ENCODE assay signal across 23 mouse cellular contexts in genomic region chr11:83576927-83577555, GRCm38 (mm10). TPM values are rescaled to one million over a fixed set of nuclear protein-coding genes. Genes with fewer than 3 reads are reported as not detected.
DNase-seq lines count a peak whose midpoint lies in the region; ATAC-seq and TF ChIP-seq lines count a peak whose summit lies in the region.
"Had no signal": no experiment of that assay in that cellular context is flagged by ENCODE, and none has a peak within 500 bp of the region (broad histone marks: within the 10 kb centered on the region; RNA-seq: fewer than 3 reads in every experiment).

No protein-coding gene starts in this region.

- 0 out of 2 replicates have a peak, but pooled peaks cover 2% of the 10 kb centered on the region for H3K4me1 ChIP-seq in brown adipose tissue, adult 24 weeks (ENCODE audit: control insufficient read depth, insufficient read depth, insufficient read length, low read length)
- no peaks in the 10 kb centered on the region for H3K4me1 ChIP-seq in neural tube, embryonic 15.5 days
- no peaks in the 10 kb centered on the region; the same call in 1 of the 2 replicates for H3K4me1 ChIP-seq in hindbrain, embryonic 10.5 days (replicated peaks)
- H3K4me1 ChIP-seq: forebrain, embryonic 12.5 days; midbrain, embryonic 15.5 days; neural tube, embryonic 12.5 days; stomach, embryonic 15.5 days had no signal

- intact Hi-C loops in gastrocnemius, adult 2 months (cut with DNase I) = no loop called here
- intact Hi-C loops in gastrocnemius, postnatal 14 days (cut with DNase I; ENCODE audit: low total_unique reads) = no loop called here

- peak overlapping the region; percentile 51; the same call in 1 of the 2 replicates for H3K27ac ChIP-seq in gastrocnemius, adult 2 months
- peak overlapping the region; percentile 68; the same call in 1 of the 2 replicates for H3K27ac ChIP-seq in brown adipose tissue, adult 24 weeks (replicated peaks; ENCODE audit: low read depth, low read length)
- H3K27ac ChIP-seq in neural tube, embryonic 15.5 days (replicated peaks) = no peak overlapping the region
- H3K27ac ChIP-seq in hindbrain, embryonic 10.5 days = no peak overlapping the region
- H3K27ac ChIP-seq: forebrain, embryonic 12.5 days; heart, adult 2 months; liver, embryonic 14.5 days; midbrain, embryonic 15.5 days; neural tube, embryonic 12.5 days; stomach, embryonic 15.5 days had no signal

- DNase-seq in gastrocnemius, adult 2 months = no peak
- DNase-seq in gastrocnemius, postnatal 14 days = no peak
- peak; percentile 98 for DNase-seq in 416B (ENCODE audit: low read depth)
- no peak for DNase-seq in hindbrain, embryonic 10.5 days (ENCODE audit: low spot score)
- no peak for DNase-seq in kidney, postnatal 4 days
- DNase-seq: cerebellum, adult 11 months; heart, adult 2 months; heart, postnatal 36 days; left cerebral cortex, postnatal 4 days; lung, postnatal 4 days had no signal

- H3K27me3 ChIP-seq in neural tube, embryonic 15.5 days (replicated peaks) = no peaks in the 10 kb centered on the region
- no peaks in the 10 kb centered on the region for H3K27me3 ChIP-seq in hindbrain, embryonic 10.5 days (ENCODE audit: insufficient read depth, poor library complexity, severe bottlenecking)
- H3K27me3 ChIP-seq: forebrain, embryonic 12.5 days; midbrain, embryonic 15.5 days; neural tube, embryonic 12.5 days; stomach, embryonic 15.5 days had no signal

- H3K4me2 ChIP-seq in neural tube, embryonic 15.5 days = no peak overlapping the region
- H3K4me2 ChIP-seq: forebrain, embryonic 12.5 days; midbrain, embryonic 15.5 days; neural tube, embryonic 12.5 days; stomach, embryonic 15.5 days had no signal

- H3K4me3 ChIP-seq in gastrocnemius, adult 2 months = peak overlapping the region; percentile 28
- no peak overlapping the region for H3K4me3 ChIP-seq in brown adipose tissue, adult 24 weeks (ENCODE audit: insufficient read depth, low read depth, low read length)
- H3K4me3 ChIP-seq in neural tube, embryonic 15.5 days (replicated peaks) = no peak overlapping the region
- H3K4me3 ChIP-seq in hindbrain, embryonic 10.5 days = no peak overlapping the region
- H3K4me3 ChIP-seq: forebrain, embryonic 12.5 days; heart, adult 2 months; midbrain, embryonic 15.5 days; neural tube, embryonic 12.5 days; stomach, embryonic 15.5 days had no signal

- 0 out of 2 replicates have a peak, but pooled peaks have one; percentile 18 for ATAC-seq in megakaryocyte-erythroid progenitor cell, adult 5-6 weeks (replicated peaks; ENCODE audit: low FRiP score, low TSS enrichment, poor library complexity, severe bottlenecking)
- ATAC-seq in neural tube, embryonic 15.5 days (ENCODE audit: low FRiP score) = no peak
- ATAC-seq: midbrain, embryonic 15.5 days had no signal

- 85% methylated on average over 4 of the region's 4 CpGs for WGBS in neural tube, embryonic 15.5 days
- WGBS in hindbrain, embryonic 10.5 days = 84% methylated on average over 4 of the region's 4 CpGs

- no peaks in the 10 kb centered on the region for H3K9me3 ChIP-seq in neural tube, embryonic 15.5 days (replicated peaks)
- no peaks in the 10 kb centered on the region for H3K9me3 ChIP-seq in hindbrain, embryonic 10.5 days
- H3K9me3 ChIP-seq: forebrain, embryonic 12.5 days; midbrain, embryonic 15.5 days; neural tube, embryonic 12.5 days; stomach, embryonic 15.5 days had no signal

- no peak for TF ChIP-seq CTCF in gastrocnemius, adult 2 months (IDR thresholded peaks at IDR 0.05)

- no peak overlapping the region for H3K9ac ChIP-seq in neural tube, embryonic 15.5 days (replicated peaks)
- H3K9ac ChIP-seq: forebrain, embryonic 12.5 days; liver, embryonic 14.5 days; midbrain, embryonic 15.5 days; neural tube, embryonic 12.5 days; stomach, embryonic 15.5 days had no signal

- no peaks in the 10 kb centered on the region for H3K36me3 ChIP-seq in neural tube, embryonic 15.5 days
- no peaks in the 10 kb centered on the region for H3K36me3 ChIP-seq in hindbrain, embryonic 10.5 days
- H3K36me3 ChIP-seq: forebrain, embryonic 12.5 days; midbrain, embryonic 15.5 days; neural tube, embryonic 12.5 days; stomach, embryonic 15.5 days had no signal

RNA-seq across cellular contexts. Expression of gene Ccl9, which starts 1.4 kb away (rescaled TPM):
- 1 to 10 TPM; 2.4 to 6.2 TPM for total RNA-seq in gastrocnemius, adult 2 months (2021)
- total RNA-seq in gastrocnemius, postnatal 14 days (2021) = 1 to 10 TPM; 4.1 to 5.9 TPM
- polyA plus RNA-seq in brown adipose tissue, adult 24 weeks (2012; ENCODE audit: insufficient read depth, insufficient read length, missing spikeins) = 11.4 and 13.7 TPM in 2 replicates
- total RNA-seq in megakaryocyte-erythroid progenitor cell, adult 5-6 weeks (2014; fragmentation: Nextera tagmentation) = not detected in 2 replicates
- 0.70 and 10.4 TPM in 2 replicates for total RNA-seq in megakaryocyte-erythroid progenitor cell, adult 5-6 weeks (2017)
- polyA plus RNA-seq in neural tube, embryonic 15.5 days (2015; fragmentation: Nextera tagmentation; extraction: Ambion mirVana) = 2.7 and 4.5 TPM in 2 replicates
- 1.1 and 1.5 TPM in 2 replicates for polyA plus RNA-seq in hindbrain, embryonic 10.5 days (2016; fragmentation: Nextera tagmentation; extraction: Ambion mirVana)

RNA-seq across cellular contexts. Expression of gene Ccl6, which starts 15.8 kb away (rescaled TPM):
- total RNA-seq in gastrocnemius, adult 2 months (2021) = 1 to 10 TPM; 5.5 to 9.3 TPM
- 1 to 10 TPM; 2.7 to 2.9 TPM for total RNA-seq in gastrocnemius, postnatal 14 days (2021)
- polyA plus RNA-seq in brown adipose tissue, adult 24 weeks (2012; ENCODE audit: insufficient read depth, insufficient read length, missing spikeins) = 21.1 and 56.5 TPM in 2 replicates
- not detected in 2 replicates for total RNA-seq in megakaryocyte-erythroid progenitor cell, adult 5-6 weeks (2014; fragmentation: Nextera tagmentation)
- total RNA-seq in megakaryocyte-erythroid progenitor cell, adult 5-6 weeks (2017) = 0.84 and 4.1 TPM in 2 replicates
- polyA plus RNA-seq in neural tube, embryonic 15.5 days (2015; fragmentation: Nextera tagmentation; extraction: Ambion mirVana) = 2.8 and 4.4 TPM in 2 replicates
- polyA plus RNA-seq in hindbrain, embryonic 10.5 days (2016; fragmentation: Nextera tagmentation; extraction: Ambion mirVana) = 1.9 and 3.0 TPM in 2 replicates

RNA-seq across cellular contexts. Expression of gene Ccl5, which starts 46.7 kb away (rescaled TPM):
- total RNA-seq in gastrocnemius, adult 2 months (2021) = not detected
- total RNA-seq in gastrocnemius, postnatal 14 days (2021) = not detected
- polyA plus RNA-seq in brown adipose tissue, adult 24 weeks (2012; ENCODE audit: insufficient read depth, insufficient read length, missing spikeins) = 3.7 and 4.0 TPM in 2 replicates
- 8.9 and 46.6 TPM in 2 replicates for total RNA-seq in megakaryocyte-erythroid progenitor cell, adult 5-6 weeks (2014; fragmentation: Nextera tagmentation)
- 5.6 and 32.4 TPM in 2 replicates for total RNA-seq in megakaryocyte-erythroid progenitor cell, adult 5-6 weeks (2017)
- polyA plus RNA-seq in neural tube, embryonic 15.5 days (2015; fragmentation: Nextera tagmentation; extraction: Ambion mirVana) = 5.1 TPM in 1 of 2 replicates, not detected in the other
- not detected in 2 replicates for polyA plus RNA-seq in hindbrain, embryonic 10.5 days (2016; fragmentation: Nextera tagmentation; extraction: Ambion mirVana)
- total RNA-seq: ES-E14; left cerebral cortex, postnatal 4 days had no signal
- polyA plus RNA-seq: forebrain, embryonic 12.5 days; kidney, embryonic 14.5 days; midbrain, embryonic 15.5 days; neural tube, embryonic 12.5 days had no signal

RNA-seq across cellular contexts. Expression of gene Heatr9, which starts 55.1 kb away (rescaled TPM):
- total RNA-seq in gastrocnemius, adult 2 months (2021) = not detected
- total RNA-seq in gastrocnemius, postnatal 14 days (2021) = not detected
- polyA plus RNA-seq in brown adipose tissue, adult 24 weeks (2012; ENCODE audit: insufficient read depth, insufficient read length, missing spikeins) = not detected in 2 replicates
- total RNA-seq in megakaryocyte-erythroid progenitor cell, adult 5-6 weeks (2014; fragmentation: Nextera tagmentation) = not detected in 2 replicates
- total RNA-seq in megakaryocyte-erythroid progenitor cell, adult 5-6 weeks (2017) = not detected in 2 replicates
- polyA plus RNA-seq in neural tube, embryonic 15.5 days (2015; fragmentation: Nextera tagmentation; extraction: Ambion mirVana) = not detected in 2 replicates
- 0.10 TPM in 1 of 2 replicates, not detected in the other for polyA plus RNA-seq in hindbrain, embryonic 10.5 days (2016; fragmentation: Nextera tagmentation; extraction: Ambion mirVana)
- total RNA-seq: adrenal gland, postnatal 4 days; ES-E14; heart, adult 2 months; heart, postnatal 36 days; left cerebral cortex, postnatal 4 days had no signal
- polyA plus RNA-seq: embryonic facial prominence, embryonic 14.5 days; heart, adult 2 months; kidney, embryonic 14.5 days; liver, embryonic 14.5 days; midbrain, embryonic 15.5 days; neural tube, embryonic 12.5 days; small intestine, adult 2 months; stomach, embryonic 15.5 days had no signal

Comparison
In these comparisons a context has a peak if more than half of its experiments do, and no peak if none do; other contexts are left out.
1. H3K27ac ChIP-seq: peak in gastrocnemius, adult 2 months (single experiment) and brown adipose tissue, adult 24 weeks (single experiment); none in neural tube, embryonic 15.5 days (single experiment) and hindbrain, embryonic 10.5 days (single experiment).
2. RNA of gene Ccl5, which starts 46.7 kb away (total RNA-seq): 5.6 to 46.6 TPM in megakaryocyte-erythroid progenitor cell, adult 5-6 weeks; not detected in gastrocnemius, postnatal 14 days and not detected in gastrocnemius, adult 2 months; every median in the first group is over 4 times any median in the second.